Mouse (Mus musculus) embryonic fibroblast, embryonic 13.5 days (primary cell): ENCODE measurements at regions not wholly inside any gene's neighbourhood (a gene's known extent, or its start where the extent isn't known, plus 50 kb on each side); places are given as distances from the start of the nearest gene placed in this dataset.

Source experiments
- CTCF ChIP-seq: IDR thresholded peaks from 2 replicates; pipeline ENCODE4 v1.5.1; 2011; ENCODE audit warnings: mild to moderate bottlenecking, control low read depth, low read length, moderate library complexity, borderline replicate concordance; ENCODE audit not compliant: insufficient read depth
- POLR2A ChIP-seq: IDR thresholded peaks from 2 replicates; pipeline ENCODE4 v1.6.1; 2011; ENCODE audit warnings: low read depth, mild to moderate bottlenecking, control low read depth, low read length, moderate library complexity

DNA sequence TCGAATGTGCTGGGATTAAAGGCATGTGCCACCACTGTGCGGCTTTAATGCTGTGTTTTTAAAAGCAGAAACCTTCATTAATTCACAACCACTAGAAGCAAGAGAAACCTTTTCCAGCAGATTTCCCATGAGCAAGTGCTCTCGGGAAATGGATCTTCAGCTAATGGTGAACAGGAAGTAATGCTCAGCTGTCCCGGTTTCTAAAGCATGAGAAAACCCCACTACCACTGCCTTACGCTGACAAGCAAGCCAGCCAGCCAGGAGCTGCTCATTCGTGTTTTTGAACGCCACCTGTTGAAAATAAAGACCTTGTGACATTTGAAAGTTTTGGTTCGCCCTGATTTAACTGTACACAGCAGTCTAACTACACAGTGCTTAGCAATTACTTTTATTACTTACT lies 1324.7 kb upstream of the Zeb2 start:
- no peak for TF ChIP-seq CTCF
- no peak for TF ChIP-seq POLR2A
